Mouse (Mus musculus): Measurements from ENCODE around the gene Nmb. TPM values are rescaled to one million over a fixed set of nuclear protein-coding genes. Genes with fewer than 3 reads are reported as not detected.

Gene Nmb
- total and polyA plus RNA-seq, 3 experiments, result 0.47 to 0.66 (median 0.47) TPM

DNA sequence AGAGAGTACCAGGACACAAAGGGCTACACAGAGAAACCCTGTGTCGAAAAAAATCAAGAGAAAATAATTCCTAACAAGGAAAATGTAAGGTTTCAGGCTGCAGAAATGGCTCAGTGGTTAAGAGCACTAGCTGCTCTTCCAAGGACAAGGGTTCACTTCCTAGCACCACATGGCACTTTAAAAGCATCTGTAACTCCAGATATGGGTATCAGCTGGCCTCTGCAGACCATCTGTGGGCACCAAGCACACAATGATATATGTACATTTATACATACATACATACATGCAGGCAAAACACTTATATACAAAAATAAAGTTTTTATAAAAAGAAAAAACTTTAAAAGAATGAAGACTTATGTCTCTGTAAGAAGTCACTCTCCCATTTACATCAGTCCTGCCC lies 31.0 kb upstream of the Nmb start:
- Histone ChIP-seq H3K27me3 (replicated peaks) (no peaks in the 10 kb centered on the region), H3K9ac (ENCODE audit: insufficient read depth, low read depth) (no peak overlapping the region), H3K4me1 (ENCODE audit: control insufficient read depth in 1 of 2, insufficient read depth in 2 of 2) (peaks cover 2 to 16% of the 10 kb centered on the region in 2 experiments; a peak in 2 of 4 replicates), H3K36me3 (replicated peaks in 1 of 2; ENCODE audit: control insufficient read depth in 1 of 2, insufficient read depth in 1 of 2, low read length in 1 of 2) (peaks cover 35 to 61% of the 10 kb centered on the region in 2 experiments), H3K4me2 (ENCODE audit: insufficient read depth, low read depth, poor library complexity, severe bottlenecking) (no peak overlapping the region), H3K4me3 (replicated peaks in 1 of 3; ENCODE audit: low read depth in 2 of 3, low read length in 2 of 3, poor library complexity in 1 of 3) (no peak overlapping the region), H3K27ac (ENCODE audit: insufficient read depth, low read depth) (no peak overlapping the region), H3K79me2 (replicated peaks; ENCODE audit: control insufficient read depth, extremely low read depth, insufficient read depth, poor library complexity, severe bottlenecking) (peaks cover 27% of the 10 kb centered on the region; the same call in 1 of the 2 replicates), H3K9me3 (replicated peaks; ENCODE audit: low read length) (no peaks in the 10 kb centered on the region)
- dilution Hi-C loops (cut with MboI; ENCODE audit: extremely low pct_ligation_motif_present, extremely low pct_unique_long_range_greater_than_20kb, low sequenced_read_pairs) (no loop called here), in situ Hi-C loops (cut with MboI; ENCODE audit: low pct_ligation_motif_present, low pct_unique_long_range_greater_than_20kb, low sequenced_read_pairs) (no loop called here)
- no peak for DNase-seq (ENCODE audit: extremely low read depth)
- no peak for TF ChIP-seq MEF2A (IDR thresholded peaks at IDR 0.05; ENCODE audit: borderline replicate concordance, low read depth, low read length)
- no peak for TF ChIP-seq USF2 (conservative IDR thresholded peaks at IDR 0.05; ENCODE audit: low read depth, low read length)
- no peak for TF ChIP-seq UBTF (IDR thresholded peaks at IDR 0.05; ENCODE audit: low read depth, low read length)
- no peak for TF ChIP-seq CHD1 (IDR thresholded peaks at IDR 0.05; ENCODE audit: low read depth, low read length)
- TF ChIP-seq ETS1 (conservative IDR thresholded peaks at IDR 0.05; ENCODE audit: low read depth, low read length), result no peak
- TF ChIP-seq GABPA (IDR thresholded peaks at IDR 0.05; ENCODE audit: insufficient replicate concordance, low read depth, low read length), result no peak
- TF ChIP-seq BHLHE40 (IDR thresholded peaks at IDR 0.05; ENCODE audit: low read depth, low read length), result no peak
- TF ChIP-seq TBP (conservative IDR thresholded peaks at IDR 0.05; ENCODE audit: low read depth, low read length), result no peak
- TF ChIP-seq RCOR1 (conservative IDR thresholded peaks at IDR 0.05; ENCODE audit: low read depth, low read length), result no peak
- no peak for TF ChIP-seq JUN (IDR thresholded peaks at IDR 0.05; ENCODE audit: insufficient read depth, low read depth, low read length)
- no peak for TF ChIP-seq IRF4 (IDR thresholded peaks at IDR 0.05; ENCODE audit: low read depth, low read length)
- TF ChIP-seq PAX5 (IDR thresholded peaks at IDR 0.05; ENCODE audit: low read length), result no peak
- TF ChIP-seq ZNF384 (IDR thresholded peaks at IDR 0.05; ENCODE audit: low read depth, low read length), result no peak
- no peak for TF ChIP-seq NRF1 (IDR thresholded peaks at IDR 0.05; ENCODE audit: low read depth, low read length)
- TF ChIP-seq MAFK (IDR thresholded peaks at IDR 0.05; ENCODE audit: insufficient replicate concordance, low read length), result no peak
- TF ChIP-seq NELFE (IDR thresholded peaks at IDR 0.05; ENCODE audit: low read depth, low read length), result no peak
- TF ChIP-seq POLR2A (IDR thresholded peaks at IDR 0.05; ENCODE audit: low read depth, low read length), result no peak
- TF ChIP-seq EP300 (IDR thresholded peaks at IDR 0.05; ENCODE audit: low read length), result no peak

DNA sequence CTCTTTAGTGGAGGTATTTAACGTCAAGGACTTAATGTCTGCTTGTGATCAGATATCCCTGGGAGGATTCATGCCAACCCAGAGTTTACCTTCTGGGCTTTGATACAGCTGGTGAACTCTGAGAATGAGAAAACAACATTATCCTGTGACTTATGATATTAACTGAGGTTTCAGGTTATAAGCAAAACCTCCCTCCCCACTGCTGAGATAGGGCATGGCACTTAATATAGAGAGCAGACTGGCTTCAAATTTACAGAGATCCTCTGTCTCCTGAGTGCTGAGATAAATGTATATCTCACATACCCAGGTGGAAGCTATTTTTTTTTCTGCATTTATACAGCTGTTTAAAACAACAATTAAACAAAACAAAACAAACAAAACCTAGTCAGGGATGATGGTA lies 27.9 kb upstream of the Nmb start:
- no peak overlapping the region for H3K27ac ChIP-seq (ENCODE audit: insufficient read depth, low read depth)
- H3K36me3 ChIP-seq (replicated peaks in 1 of 2; ENCODE audit: control insufficient read depth in 1 of 2, insufficient read depth in 1 of 2, low read length in 1 of 2), result peaks cover 36 to 65% of the 10 kb centered on the region in 2 experiments
- H3K4me1 ChIP-seq (ENCODE audit: control insufficient read depth in 1 of 2, insufficient read depth in 2 of 2), result peaks cover 0 to 2% of the 10 kb centered on the region in 2 experiments; a peak in 1 of 4 replicates
- no peaks in the 10 kb centered on the region for H3K27me3 ChIP-seq (replicated peaks)
- H3K4me3 ChIP-seq (replicated peaks in 1 of 3; ENCODE audit: low read depth in 2 of 3, low read length in 2 of 3, poor library complexity in 1 of 3), result no peak overlapping the region
- TF ChIP-seq IRF4 (IDR thresholded peaks at IDR 0.05; ENCODE audit: low read depth, low read length), result no peak
- TF ChIP-seq POLR2AphosphoS2 (IDR thresholded peaks at IDR 0.05; ENCODE audit: low read depth, low read length), result no peak
- no peak for TF ChIP-seq ZMIZ1 (IDR thresholded peaks at IDR 0.05; ENCODE audit: low read depth, low read length)
- peaks cover 10% of the 10 kb centered on the region; the same call in 1 of the 2 replicates for H3K79me2 ChIP-seq (replicated peaks; ENCODE audit: control insufficient read depth, extremely low read depth, insufficient read depth, poor library complexity, severe bottlenecking)
- H3K9me3 ChIP-seq (replicated peaks; ENCODE audit: low read length), result no peaks in the 10 kb centered on the region
- H3K4me2 ChIP-seq (ENCODE audit: insufficient read depth, low read depth, poor library complexity, severe bottlenecking), result no peak overlapping the region
- dilution Hi-C loops (cut with MboI; ENCODE audit: extremely low pct_ligation_motif_present, extremely low pct_unique_long_range_greater_than_20kb, low sequenced_read_pairs) (no loop called here), in situ Hi-C loops (cut with MboI; ENCODE audit: low pct_ligation_motif_present, low pct_unique_long_range_greater_than_20kb, low sequenced_read_pairs) (no loop called here)
- no peak for DNase-seq (ENCODE audit: extremely low read depth)
- no peak overlapping the region for H3K9ac ChIP-seq (ENCODE audit: insufficient read depth, low read depth)

All from CH12.LX (cell line).